In genomic region chr19:24007002-24007637, GRCm38 (mm10) we compare ENCODE assay signal across 10 mouse cellular contexts. TPM values are rescaled to one million over a fixed set of nuclear protein-coding genes. Genes with fewer than 3 reads are reported as not detected.
A peak's percentile ranks its signal among the peaks of the same experiment; 100 is the strongest.
DNase-seq lines count a peak whose midpoint lies in the region; ATAC-seq and TF ChIP-seq lines count a peak whose summit lies in the region.
"Had no signal": no experiment of that assay in that cellular context is flagged by ENCODE, and none has a peak within 500 bp of the region (broad histone marks: within the 10 kb centered on the region; RNA-seq: fewer than 3 reads in every experiment).

No protein-coding gene starts in this region.

- 82% methylated on average over 10 of the region's 10 CpGs for WGBS in hindbrain, postnatal 0 days
- 92% methylated on average over 10 of the region's 10 CpGs for WGBS in hindbrain, embryonic 13.5 days
- WGBS in heart, embryonic 14.5 days, result 86% methylated on average over 10 of the region's 10 CpGs
- WGBS in liver, embryonic 12.5 days (ENCODE audit: insufficient replicate concordance), result 75% methylated on average over 10 of the region's 10 CpGs

- no peaks in the 10 kb centered on the region for H3K36me3 ChIP-seq in hindbrain, postnatal 0 days (ENCODE audit: insufficient read depth, low read length)
- H3K36me3 ChIP-seq in hindbrain, embryonic 13.5 days, result no peaks in the 10 kb centered on the region
- no peaks in the 10 kb centered on the region for H3K36me3 ChIP-seq in testis, adult 2 months (ENCODE audit: control insufficient read depth, insufficient read depth, low read length)
- peaks cover 11% of the 10 kb centered on the region for H3K36me3 ChIP-seq in heart, embryonic 14.5 days (ENCODE audit: control insufficient read depth, insufficient read depth, low read length)
- H3K36me3 ChIP-seq in liver, embryonic 12.5 days, result no peaks in the 10 kb centered on the region
- H3K36me3 ChIP-seq: liver, embryonic 13.5 days had no signal

- H3K9ac ChIP-seq in hindbrain, postnatal 0 days (replicated peaks; ENCODE audit: low read length), result no peak overlapping the region
- H3K9ac ChIP-seq in hindbrain, embryonic 13.5 days, result no peak overlapping the region
- 0 out of 2 replicates have a peak overlapping the region, but pooled peaks have one; percentile 3 for H3K9ac ChIP-seq in heart, embryonic 14.5 days (ENCODE audit: low read length)
- no peak overlapping the region for H3K9ac ChIP-seq in liver, embryonic 12.5 days
- H3K9ac ChIP-seq: liver, embryonic 13.5 days had no signal

- H3K4me3 ChIP-seq in hindbrain, postnatal 0 days (ENCODE audit: low read length), result no peak overlapping the region
- H3K4me3 ChIP-seq in hindbrain, embryonic 13.5 days, result no peak overlapping the region
- peak overlapping the region; percentile 67 for H3K4me3 ChIP-seq in testis, adult 2 months (ENCODE audit: control insufficient read depth, low read depth, low read length)
- no peak overlapping the region for H3K4me3 ChIP-seq in heart, embryonic 14.5 days (ENCODE audit: control insufficient read depth in 1 of 2, insufficient read depth in 1 of 2, low read depth in 1 of 2, low read length in 2 of 2)
- H3K4me3 ChIP-seq in liver, embryonic 12.5 days, result no peak overlapping the region
- H3K4me3 ChIP-seq: liver, embryonic 13.5 days had no signal

- no peak overlapping the region for H3K4me2 ChIP-seq in hindbrain, postnatal 0 days (ENCODE audit: low read depth, low read length)
- H3K4me2 ChIP-seq in hindbrain, embryonic 13.5 days, result no peak overlapping the region
- H3K4me2 ChIP-seq in heart, embryonic 14.5 days (ENCODE audit: low read length), result peak overlapping the region; percentile 38
- no peak overlapping the region for H3K4me2 ChIP-seq in liver, embryonic 12.5 days
- H3K4me2 ChIP-seq: liver, embryonic 13.5 days had no signal

- TF ChIP-seq POLR2A in testis, adult 2 months (IDR thresholded peaks at IDR 0.05; ENCODE audit: control insufficient read depth, low read depth, low read length), result peak; percentile 39; the same call in 1 of the 2 replicates

- 0 out of 2 replicates have a peak, but pooled peaks cover 5% of the 10 kb centered on the region for H3K9me3 ChIP-seq in hindbrain, postnatal 0 days (ENCODE audit: low read length)
- H3K9me3 ChIP-seq in hindbrain, embryonic 13.5 days, result 0 out of 2 replicates have a peak, but pooled peaks cover 3% of the 10 kb centered on the region
- peaks cover 5% of the 10 kb centered on the region; the same call in 1 of the 2 replicates for H3K9me3 ChIP-seq in heart, embryonic 14.5 days (ENCODE audit: control insufficient read depth, low read length)
- H3K9me3 ChIP-seq in liver, embryonic 12.5 days (replicated peaks), result no peaks in the 10 kb centered on the region
- H3K9me3 ChIP-seq: liver, embryonic 13.5 days had no signal

- H3K27ac ChIP-seq in hindbrain, postnatal 0 days, result peak overlapping the region; percentile 32; the same call in 1 of the 2 replicates
- no peak overlapping the region for H3K27ac ChIP-seq in hindbrain, embryonic 13.5 days
- no peak overlapping the region for H3K27ac ChIP-seq in testis, adult 2 months (ENCODE audit: control insufficient read depth, insufficient read depth, low read depth, low read length)
- H3K27ac ChIP-seq in heart, embryonic 14.5 days (replicated peaks in 1 of 2; ENCODE audit: control insufficient read depth in 1 of 2, insufficient read depth in 1 of 2, low read depth in 2 of 2, low read length in 2 of 2), result peak overlapping the region; percentile 76 to 84
- no peak overlapping the region for H3K27ac ChIP-seq in liver, embryonic 12.5 days
- H3K27ac ChIP-seq: liver, embryonic 13.5 days had no signal

- ATAC-seq in hindbrain, postnatal 0 days, result peak; percentile 63; the same call in 1 of the 2 replicates
- no peak for ATAC-seq in hindbrain, embryonic 13.5 days (ENCODE audit: low FRiP score)
- 0 out of 2 replicates have a peak, but pooled peaks have one; percentile 12 for ATAC-seq in heart, embryonic 14.5 days (ENCODE audit: insufficient number of reproducible peaks, insufficient read depth, low FRiP score, low read depth)
- ATAC-seq in liver, embryonic 12.5 days, result no peak
- ATAC-seq in CD4-positive, CD25-positive, alpha-beta regulatory T cell, adult 4 months, result no peak

- no peaks in the 10 kb centered on the region for H3K4me1 ChIP-seq in hindbrain, postnatal 0 days (ENCODE audit: insufficient read depth, low read length)
- H3K4me1 ChIP-seq in hindbrain, embryonic 13.5 days (replicated peaks), result no peaks in the 10 kb centered on the region
- H3K4me1 ChIP-seq in testis, adult 2 months (ENCODE audit: control insufficient read depth, insufficient read depth, low read length), result peaks cover 3% of the 10 kb centered on the region
- peaks cover 18 to 34% of the 10 kb centered on the region in 2 experiments for H3K4me1 ChIP-seq in heart, embryonic 14.5 days (ENCODE audit: control insufficient read depth in 2 of 2, insufficient read depth in 2 of 2, low read length in 2 of 2)
- H3K4me1 ChIP-seq in liver, embryonic 12.5 days, result no peaks in the 10 kb centered on the region
- H3K4me1 ChIP-seq: liver, embryonic 13.5 days had no signal

- no peaks in the 10 kb centered on the region for H3K27me3 ChIP-seq in hindbrain, postnatal 0 days (ENCODE audit: insufficient read depth, low read length)
- H3K27me3 ChIP-seq in hindbrain, embryonic 13.5 days, result no peaks in the 10 kb centered on the region
- no peaks in the 10 kb centered on the region for H3K27me3 ChIP-seq in testis, adult 2 months (ENCODE audit: control insufficient read depth, insufficient read depth, low read length)
- H3K27me3 ChIP-seq in heart, embryonic 14.5 days (ENCODE audit: control insufficient read depth, insufficient read depth, low read length), result no peaks in the 10 kb centered on the region
- no peaks in the 10 kb centered on the region for H3K27me3 ChIP-seq in liver, embryonic 12.5 days (replicated peaks)
- H3K27me3 ChIP-seq: liver, embryonic 13.5 days had no signal

- TF ChIP-seq CTCF in hindbrain, postnatal 0 days (IDR thresholded peaks at IDR 0.05; ENCODE audit: low read depth), result no peak
- TF ChIP-seq CTCF in testis, adult 2 months (IDR thresholded peaks at IDR 0.05; ENCODE audit: control insufficient read depth, insufficient read depth, insufficient replicate concordance, low read depth, low read length), result no peak

- peak; percentile 57 for DNase-seq in hindbrain, postnatal 0 days (ENCODE audit: low spot score)
- no peak for DNase-seq in testis, postnatal 14 days (ENCODE audit: low spot score)
- DNase-seq: liver, embryonic 13.5 days; right cerebral cortex, postnatal 25 days had no signal

RNA-seq across cellular contexts. Expression of gene Fam189a2, which starts 23.7 kb away (rescaled TPM):
- 12.8 and 16.9 TPM in 2 replicates for total RNA-seq in hindbrain, postnatal 0 days (2014; rRNA removed)
- 2.7 and 2.9 TPM in 2 replicates for polyA plus RNA-seq in hindbrain, postnatal 0 days (2015; fragmentation: Nextera tagmentation; extraction: Ambion mirVana)
- polyA plus RNA-seq in hindbrain, embryonic 13.5 days (2015; fragmentation: Nextera tagmentation; extraction: Ambion mirVana), result 1.5 and 1.6 TPM in 2 replicates
- polyA plus RNA-seq in testis, adult 2 months (2012; rRNA removed), result 20.8 and 24.5 TPM in 2 replicates
- polyA plus RNA-seq in heart, embryonic 14.5 days (2014; fragmentation: Nextera tagmentation; extraction: Ambion mirVana), result 12.6 and 17.8 TPM in 2 replicates
- 0.11 TPM in 1 of 2 replicates, not detected in the other for polyA plus RNA-seq in liver, embryonic 12.5 days (2016; fragmentation: Nextera tagmentation; extraction: Ambion mirVana)
- polyA plus RNA-seq in CD4-positive, CD25-positive, alpha-beta regulatory T cell, adult 4 months (2017; shearing (Covaris generic)), result not detected
- total RNA-seq: MEL had no signal

Comparison
In these comparisons a context has a peak if more than half of its experiments do, and no peak if none do; other contexts are left out.
1. ATAC-seq: peak in hindbrain, postnatal 0 days (single experiment) and heart, embryonic 14.5 days (single experiment); none in hindbrain, embryonic 13.5 days (single experiment), liver, embryonic 12.5 days (single experiment) and CD4-positive, CD25-positive, alpha-beta regulatory T cell, adult 4 months (single experiment).
2. H3K27ac ChIP-seq: peak in hindbrain, postnatal 0 days (single experiment) and heart, embryonic 14.5 days (2 of 2); none in hindbrain, embryonic 13.5 days (single experiment), testis, adult 2 months (single experiment) and liver, embryonic 12.5 days (single experiment).